Mouse (Mus musculus) mouse trophoblast stem cell (cell line): ENCODE measurements at regions not wholly inside any gene's neighbourhood (a gene's known extent, or its start where the extent isn't known, plus 50 kb on each side); places are given as distances from the start of the nearest gene placed in this dataset.

ENCODE experiments used
- in situ Hi-C, 2 experiments: fragments of 300-500 bp; cut with MseI, MboI; formaldehyde crosslinking; loops; 2 replicates in 1 of 2; 3 replicates in 1 of 2; pipeline ENCODE4 v1.15.1; 2025

GRCm38 (mm10) chr9:33760701-33761100, 725.0 kb upstream of the Kirrel3 start:
- in situ Hi-C loops, result loop anchor here in 1 of 2 experiments (25.0 kb wide), 1 partner anchor 498 kb away; no protein-coding TSS in a partner anchor

GRCm38 (mm10) chr9:33766235-33766634, 719.5 kb upstream of the Kirrel3 start:
- in situ Hi-C loops, result loop anchor here in 1 of 2 experiments (25.0 kb wide), 1 partner anchor 504 kb away; no protein-coding TSS in a partner anchor

- in situ Hi-C loops, result loop anchor here (10.0 to 25.0 kb wide), 2 partner anchors 505 to 508 kb away; no protein-coding TSS in a partner anchor
These were observed 715.9 kb upstream of the Kirrel3 start for GRCm38 (mm10) chr9:33769811-33770210.

DNA sequence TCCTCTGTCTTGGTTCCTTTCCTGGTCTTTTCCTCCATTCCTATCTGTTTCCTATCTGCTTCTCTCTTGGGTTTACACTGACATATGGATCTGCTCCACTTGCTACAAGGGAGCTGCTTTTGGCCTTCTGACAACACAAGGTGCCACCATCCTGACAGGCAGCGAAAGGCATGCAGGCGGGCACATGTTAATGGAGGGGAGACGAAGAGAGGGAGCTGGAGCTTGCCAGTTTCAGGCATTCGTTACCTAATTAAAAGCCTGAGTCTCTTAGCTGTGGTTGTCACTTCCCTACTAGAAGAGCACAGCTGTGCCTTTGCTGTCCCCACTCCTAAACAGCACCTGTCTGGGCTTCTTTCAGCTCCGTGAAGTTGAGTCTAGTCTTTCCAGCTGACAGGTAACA, 711.5 kb upstream of the Kirrel3 start:
- in situ Hi-C loops, result loop anchor here (10.0 to 25.0 kb wide), 2 partner anchors 509 to 512 kb away; no protein-coding TSS in a partner anchor

DNA sequence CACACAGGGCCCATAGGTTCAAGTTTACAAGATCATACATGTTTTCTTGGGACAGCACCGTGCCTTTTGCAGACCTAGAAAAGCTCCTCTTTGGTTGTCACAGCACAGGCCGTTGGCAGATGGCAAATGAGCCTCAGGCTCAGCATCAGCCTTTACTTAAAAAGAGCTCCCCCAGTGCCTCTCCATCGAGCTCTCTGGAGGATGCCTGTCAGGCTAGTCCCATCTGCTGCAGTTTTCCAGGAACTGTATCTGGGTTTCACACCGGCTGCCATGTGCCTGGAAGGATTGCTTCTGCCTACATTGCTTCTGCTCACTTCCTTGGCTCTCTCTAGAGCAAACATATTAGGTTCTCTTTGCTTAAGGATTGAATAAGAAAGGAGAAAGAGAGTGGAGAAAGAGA, 695.1 kb upstream of the Kirrel3 start:
- in situ Hi-C loops, result no loop called here

- in situ Hi-C loops, result no loop called here
These were observed 685.4 kb upstream of the Kirrel3 start for GRCm38 (mm10) chr9:33800250-33800649.

DNA sequence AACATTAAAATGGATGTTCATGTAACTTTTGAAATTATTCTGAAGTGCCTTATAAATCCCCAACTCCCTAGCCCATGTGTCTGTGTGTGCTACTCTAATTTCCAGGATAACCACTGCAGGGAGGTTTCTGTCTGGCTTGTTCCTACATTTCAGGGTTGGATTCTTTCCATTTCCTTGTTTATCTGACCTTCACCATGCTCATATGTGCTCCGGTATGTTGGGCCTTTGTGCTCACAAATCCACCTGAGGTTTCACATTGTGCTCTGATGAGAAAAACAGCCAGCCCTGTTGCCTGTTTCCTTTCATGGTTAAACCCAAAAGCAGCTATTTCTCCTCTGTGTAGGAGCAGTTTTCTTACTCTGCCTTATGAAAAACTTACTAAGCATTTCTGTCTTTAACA, 684.9 kb upstream of the Kirrel3 start:
- in situ Hi-C loops, result no loop called here

DNA sequence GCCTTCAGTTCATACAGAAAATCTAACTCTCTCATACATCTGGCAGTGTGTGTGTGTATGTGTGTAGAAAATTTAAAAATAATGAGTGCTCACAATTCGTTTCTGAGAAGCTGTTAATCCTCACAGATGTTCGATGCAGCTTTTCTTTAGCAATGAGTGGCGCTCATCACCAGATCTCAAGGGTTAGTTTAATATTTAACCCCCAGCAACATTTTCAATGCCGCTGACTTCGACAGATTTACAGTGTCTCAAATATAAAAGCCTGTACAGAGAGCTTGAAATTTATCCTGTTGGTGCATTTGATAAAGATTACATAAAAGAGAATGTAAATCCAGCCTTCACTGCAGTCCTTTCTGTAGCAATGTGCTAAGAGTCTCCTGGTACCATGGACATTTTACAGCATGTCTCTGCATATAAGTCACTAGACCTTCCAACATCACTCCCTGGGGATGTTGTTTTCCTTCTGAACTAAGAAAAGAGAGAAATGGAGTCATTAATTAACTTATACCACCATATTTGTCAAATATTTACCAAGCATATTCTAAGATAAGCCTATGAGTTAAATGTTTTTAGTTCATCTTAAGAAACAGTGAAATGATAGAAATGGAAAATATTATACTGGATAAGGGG, 670.8 kb upstream of the Kirrel3 start:
- in situ Hi-C loops, result no loop called here

DNA sequence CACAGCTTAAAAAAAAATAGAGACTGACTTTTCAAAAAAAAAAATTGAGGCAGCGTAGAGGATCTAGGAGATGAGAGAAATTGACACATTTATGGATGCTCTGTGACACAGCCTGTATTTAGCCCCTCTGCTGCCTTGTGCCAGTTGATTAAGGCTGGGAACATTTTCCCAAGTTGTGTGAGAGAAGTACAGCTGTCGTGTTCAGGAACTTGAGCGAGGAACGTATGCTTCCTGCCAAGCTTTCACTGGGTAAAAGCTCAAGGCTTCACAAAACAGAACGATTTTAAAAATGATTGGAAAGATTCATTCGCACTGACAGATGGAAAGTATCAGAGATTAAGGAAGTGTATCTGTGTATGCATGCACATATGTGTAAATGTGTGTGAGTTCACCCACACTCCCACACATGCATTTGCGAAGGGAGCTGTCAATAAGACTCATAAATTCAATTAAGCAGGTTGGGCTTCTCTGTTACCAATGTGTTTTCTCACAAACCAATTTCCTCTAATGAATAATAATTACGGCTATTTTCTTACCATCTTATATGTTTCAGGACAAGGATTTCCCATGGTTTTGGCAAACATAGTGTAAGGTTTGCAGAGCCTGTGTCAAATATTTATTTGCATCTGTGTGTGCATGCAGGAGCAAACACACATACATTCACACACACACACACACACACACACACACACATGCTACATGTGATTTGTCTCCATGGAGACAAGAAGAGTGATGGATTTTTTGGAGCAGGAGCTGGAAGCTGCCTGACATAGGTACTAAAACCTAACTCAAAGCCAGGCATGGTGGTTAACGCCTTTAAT, 662.9 kb upstream of the Kirrel3 start:
- in situ Hi-C loops, result no loop called here

DNA sequence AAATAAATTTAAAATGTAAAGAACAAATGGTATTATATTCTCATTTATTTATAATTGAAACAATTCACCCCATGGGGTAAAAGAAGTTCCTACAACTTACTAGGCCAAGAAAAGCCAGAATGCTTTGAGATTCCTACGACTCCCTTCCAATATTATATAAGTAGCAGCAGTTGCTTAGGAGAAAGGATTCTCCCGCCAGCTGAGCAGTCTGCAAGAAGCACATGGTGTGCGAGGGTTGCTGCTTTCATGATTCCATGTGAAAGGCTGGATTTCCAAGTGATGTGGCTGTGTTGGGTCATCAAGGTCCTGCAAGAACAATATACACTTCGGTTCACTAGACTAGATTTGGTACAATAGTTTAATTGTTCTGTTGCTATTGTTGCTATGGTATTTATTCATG, 659.6 kb upstream of the Kirrel3 start:
- in situ Hi-C loops, result no loop called here

- in situ Hi-C loops, result no loop called here
These were observed 658.3 kb upstream of the Kirrel3 start for GRCm38 (mm10) chr9:33827409-33827808.

GRCm38 (mm10) chr9:33837666-33838380, 647.9 kb upstream of the Kirrel3 start:
- in situ Hi-C loops, result no loop called here

DNA sequence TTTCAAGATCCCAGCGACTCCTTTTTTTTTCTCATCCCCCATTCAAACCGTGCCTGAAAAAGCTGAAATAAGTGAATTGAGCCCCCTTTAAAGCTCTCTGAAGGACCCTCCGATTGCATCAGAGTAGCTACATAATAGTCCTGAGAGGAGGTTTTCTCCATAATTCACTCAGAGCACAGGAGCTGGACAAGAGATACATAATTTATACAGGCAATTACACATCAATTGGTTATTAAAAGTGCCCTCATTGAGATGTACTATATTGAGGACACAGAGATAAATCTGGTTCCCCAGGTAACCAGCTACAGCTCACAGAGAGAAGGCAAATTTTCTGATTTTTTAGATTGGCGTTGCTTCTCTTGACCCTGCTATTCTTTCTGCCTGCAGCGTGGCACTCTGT, 636.1 kb upstream of the Kirrel3 start:
- in situ Hi-C loops, result no loop called here

- in situ Hi-C loops, result no loop called here
These were observed 635.7 kb upstream of the Kirrel3 start for GRCm38 (mm10) chr9:33850024-33850423.

- in situ Hi-C loops, result no loop called here
These were observed 634.7 kb upstream of the Kirrel3 start for GRCm38 (mm10) chr9:33850993-33851392.

DNA sequence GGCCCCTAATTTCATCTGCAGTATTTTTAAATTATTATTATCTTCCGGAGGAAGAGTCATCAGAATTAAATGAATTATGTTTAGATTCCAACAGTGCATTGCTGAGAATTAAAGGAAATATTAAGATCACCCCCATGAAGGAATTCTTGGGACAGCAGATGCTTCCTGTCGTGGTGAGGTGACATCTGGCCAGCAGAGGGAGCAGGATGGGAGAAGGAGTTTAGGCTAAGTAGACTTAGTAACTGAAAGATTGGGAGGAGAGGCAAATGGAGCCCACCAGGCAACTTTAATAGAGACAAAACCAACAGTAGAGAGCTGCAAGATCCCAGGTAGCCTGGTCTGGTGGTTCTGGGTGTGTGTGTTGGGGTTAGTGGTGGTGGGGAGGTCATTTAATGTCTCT, 629.5 kb upstream of the Kirrel3 start:
- in situ Hi-C loops, result no loop called here

GRCm38 (mm10) chr9:33858511-33858910, 627.2 kb upstream of the Kirrel3 start:
- in situ Hi-C loops, result no loop called here

DNA sequence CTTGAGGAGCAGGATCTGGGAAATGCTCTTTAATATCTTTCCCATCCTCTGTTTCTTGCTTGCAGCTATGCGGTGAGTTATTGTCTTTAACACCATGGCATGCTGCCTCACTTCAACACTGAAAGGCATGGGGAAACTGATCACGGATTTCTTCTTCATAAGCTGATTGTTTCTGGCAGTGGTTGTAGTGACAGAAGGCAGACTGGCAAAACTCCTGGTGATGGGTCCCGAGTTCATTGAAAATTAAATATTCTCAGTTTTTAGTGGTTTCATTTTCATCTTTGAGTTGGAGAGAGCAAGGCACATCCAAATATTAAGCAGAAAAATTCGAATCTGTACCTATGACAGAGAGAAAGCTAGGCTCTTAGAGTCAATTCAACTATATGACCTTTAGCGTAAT, 617.0 kb upstream of the Kirrel3 start:
- in situ Hi-C loops, result no loop called here

GRCm38 (mm10) chr9:33887279-33887678, 598.4 kb upstream of the Kirrel3 start:
- in situ Hi-C loops, result no loop called here

- in situ Hi-C loops, result no loop called here
These were observed 593.7 kb upstream of the Kirrel3 start for GRCm38 (mm10) chr9:33892001-33892400.

- in situ Hi-C loops, result no loop called here
These were observed 584.2 kb upstream of the Kirrel3 start for GRCm38 (mm10) chr9:33901313-33902076.
